Mouse (Mus musculus) embryonic fibroblast, embryonic 13.5 days (primary cell): ENCODE measurements at regions not wholly inside any gene's neighbourhood (a gene's known extent, or its start where the extent isn't known, plus 50 kb on each side); places are given as distances from the start of the nearest gene placed in this dataset.

Experiments
- CTCF ChIP-seq: IDR thresholded peaks from 2 replicates; pipeline ENCODE4 v1.5.1; 2011; ENCODE audit warnings: mild to moderate bottlenecking, control low read depth, low read length, moderate library complexity, borderline replicate concordance; ENCODE audit not compliant: insufficient read depth
- POLR2A ChIP-seq: IDR thresholded peaks from 2 replicates; pipeline ENCODE4 v1.6.1; 2011; ENCODE audit warnings: low read depth, mild to moderate bottlenecking, control low read depth, low read length, moderate library complexity

GRCm38 (mm10) chr9:111778981-111779380, 88.8 kb upstream of the Stac start:
- TF ChIP-seq CTCF, result no peak
- no peak for TF ChIP-seq POLR2A
